Mouse (Mus musculus) heart, postnatal 4 days (tissue): ENCODE results near the gene Ryr2. TPM values are rescaled to one million over a fixed set of nuclear protein-coding genes. Genes with fewer than 3 reads are reported as not detected.
A peak's percentile ranks its signal among the peaks of the same experiment; 100 is the strongest.
"Not testable (repeated sequence)": the region's sequence is repeated elsewhere in the genome, so short reads cannot be mapped to it uniquely, and the experiment has no call there.

ENCODE experiments used
- DNase-seq: peaks from one replicate; pipeline ENCODE4 v3.0.0; 2021
- total RNA-seq, 2 experiments: library from RNA; stranded (reverse); gene quantifications; 2 replicates each; pipeline ENCODE4 v1.2.3; 2021

Ryr2 gene
- total RNA-seq, 2 experiments from 2014 or later, result 710 to 754 TPM

DNA sequence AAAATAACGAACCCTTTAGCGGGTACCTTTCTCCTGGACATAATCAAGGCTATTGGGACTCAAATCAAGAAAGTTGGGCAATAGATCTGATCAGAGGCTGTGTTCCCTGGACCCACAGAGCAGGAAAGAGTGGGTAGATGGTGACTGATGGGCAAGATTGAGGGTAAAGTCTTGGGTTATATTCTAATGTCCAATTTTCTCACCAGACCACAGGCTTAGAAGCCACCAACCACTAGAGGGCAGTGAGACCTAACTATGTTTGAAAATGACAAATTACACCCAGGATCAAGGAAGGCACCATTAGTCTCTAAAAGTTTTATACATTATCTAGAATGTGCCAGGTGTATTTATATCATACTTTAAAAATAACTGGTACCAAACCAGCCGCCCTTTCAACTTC lies 343.6 kb downstream of the Ryr2 start:
- no peak for DNase-seq

DNA sequence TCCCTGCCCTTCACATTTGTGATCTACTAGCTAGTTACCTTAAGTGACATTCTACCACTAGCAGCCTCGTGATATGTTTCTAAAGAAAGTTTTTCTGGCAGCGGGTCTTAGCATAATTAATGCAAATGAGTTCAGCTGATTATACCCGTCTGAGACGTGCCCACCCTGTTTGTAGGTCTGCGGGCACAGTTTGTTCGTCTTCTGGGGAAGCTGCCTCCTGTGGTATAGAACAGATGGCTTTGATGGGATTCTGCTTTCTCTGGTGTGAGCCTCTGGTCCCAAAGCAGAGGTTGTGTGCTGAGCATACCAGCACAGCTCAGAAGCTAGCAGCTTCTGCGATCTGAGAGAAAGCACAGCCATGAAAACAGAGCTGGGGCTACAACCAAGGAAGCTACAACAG lies 348.9 kb downstream of the Ryr2 start:
- no peak for DNase-seq

DNA sequence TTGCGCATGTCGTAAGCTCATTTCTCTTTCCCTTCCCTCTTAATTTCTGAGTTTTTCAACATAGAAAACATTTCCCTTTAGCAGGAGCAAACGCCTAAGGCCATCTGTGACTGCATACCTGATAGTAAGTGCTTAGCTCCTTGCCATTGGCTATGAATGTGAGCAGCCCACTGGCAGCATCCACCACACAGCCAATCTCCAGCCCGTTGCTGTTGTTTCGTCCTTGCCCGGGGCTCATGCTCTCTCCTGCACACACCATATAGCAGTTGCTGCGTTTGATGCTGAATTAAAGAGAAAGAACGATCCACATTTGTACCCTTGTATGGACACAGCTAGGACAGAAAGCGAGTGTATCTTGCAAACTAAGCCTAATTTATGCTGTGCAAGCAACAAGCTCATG lies 361.3 kb downstream of the Ryr2 start:
- DNase-seq, result no peak

DNA sequence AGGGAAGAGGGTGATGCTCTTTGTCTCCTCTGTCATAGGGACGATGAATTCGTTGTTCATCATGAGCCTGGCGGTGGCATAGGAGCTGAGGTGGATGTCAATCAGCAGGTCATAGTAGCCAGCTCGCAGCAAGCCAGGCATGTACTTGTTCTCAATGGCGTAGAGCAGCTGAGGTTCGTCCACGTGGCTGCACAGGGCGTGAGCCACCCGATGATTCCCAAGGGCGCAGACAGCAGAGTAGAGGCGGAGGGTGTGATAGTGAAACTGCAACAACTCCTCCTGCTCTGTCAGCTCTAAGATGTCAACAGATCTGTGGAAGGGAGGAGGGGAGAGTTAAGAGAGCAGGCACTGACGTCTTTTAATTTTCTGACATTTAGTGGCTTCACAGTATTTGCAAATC lies 368.5 kb downstream of the Ryr2 start:
- DNase-seq, result peak; percentile 29

DNA sequence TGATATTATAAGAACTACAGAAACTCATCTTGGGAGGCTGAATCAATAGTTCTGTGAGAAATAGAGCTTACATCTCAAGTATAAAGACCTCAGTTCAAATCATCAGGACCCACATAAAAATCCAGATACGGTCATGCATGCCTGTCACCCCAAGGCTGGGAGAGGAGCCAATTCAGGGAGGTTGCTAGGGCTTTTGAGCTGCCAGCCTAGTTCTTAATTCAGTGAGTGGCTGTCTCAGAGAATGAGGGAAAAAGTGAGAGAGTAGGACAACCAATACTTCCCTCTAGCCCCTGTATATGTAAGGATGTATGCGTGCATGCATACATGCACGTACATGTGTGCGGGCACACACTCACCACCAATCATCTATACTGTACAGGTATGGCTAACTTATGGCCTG lies 390.5 kb downstream of the Ryr2 start:
- no peak for DNase-seq

DNA sequence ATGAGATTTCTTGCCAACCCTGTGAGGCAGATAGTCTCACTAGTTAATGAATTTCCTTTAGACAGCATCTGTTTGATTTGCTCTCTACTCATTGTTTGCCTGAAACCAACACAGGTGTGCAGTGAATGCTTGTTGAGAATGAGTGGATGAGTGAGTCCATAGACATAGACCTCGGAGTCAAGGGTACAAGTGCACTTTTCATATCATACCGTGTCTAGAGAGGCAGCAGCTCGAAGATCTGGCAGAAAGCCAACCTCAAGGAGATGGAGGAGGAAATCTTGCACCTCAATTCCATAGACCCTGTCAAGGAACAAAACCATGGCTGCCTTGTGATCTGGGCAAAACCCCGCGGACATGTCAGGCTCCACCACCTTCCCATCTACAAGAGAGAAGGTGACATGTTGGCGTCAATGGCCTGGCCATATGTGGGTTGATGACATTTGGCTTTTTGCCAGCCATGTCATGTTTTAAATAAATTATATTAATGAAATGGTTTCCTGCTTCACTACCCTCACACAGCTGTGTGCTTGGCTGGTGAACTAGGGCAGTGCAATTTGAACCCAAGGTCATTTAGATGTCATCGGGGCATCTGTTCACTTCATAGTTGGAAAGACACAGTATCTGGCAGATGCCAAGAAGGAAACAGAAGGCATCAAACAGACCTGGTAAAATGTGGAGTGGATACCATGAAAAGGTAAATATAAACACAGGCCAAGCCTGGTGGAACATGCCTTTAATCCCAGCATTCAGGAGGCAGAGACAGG lies 396.9 kb downstream of the Ryr2 start:
- peak; percentile 8 for DNase-seq

DNA sequence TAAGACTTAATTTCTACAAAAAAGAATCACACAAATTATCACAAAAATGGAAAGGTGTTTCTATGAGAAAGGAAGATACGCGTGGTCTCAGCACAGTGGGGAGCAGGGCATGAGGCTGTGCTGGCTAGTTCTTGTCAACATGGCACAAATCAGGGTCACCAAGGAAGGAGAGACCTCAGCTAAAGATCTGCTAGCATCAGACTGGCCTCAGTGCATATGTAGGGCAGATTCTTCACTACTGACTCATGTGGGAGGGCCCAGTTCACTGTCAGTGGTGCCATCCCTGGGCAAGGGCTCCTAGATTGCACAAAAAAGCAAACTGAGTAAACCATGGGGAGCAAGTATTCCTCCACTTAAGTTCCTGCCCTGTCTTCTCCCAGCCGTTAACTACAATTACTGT lies 405.0 kb downstream of the Ryr2 start:
- no peak for DNase-seq

DNA sequence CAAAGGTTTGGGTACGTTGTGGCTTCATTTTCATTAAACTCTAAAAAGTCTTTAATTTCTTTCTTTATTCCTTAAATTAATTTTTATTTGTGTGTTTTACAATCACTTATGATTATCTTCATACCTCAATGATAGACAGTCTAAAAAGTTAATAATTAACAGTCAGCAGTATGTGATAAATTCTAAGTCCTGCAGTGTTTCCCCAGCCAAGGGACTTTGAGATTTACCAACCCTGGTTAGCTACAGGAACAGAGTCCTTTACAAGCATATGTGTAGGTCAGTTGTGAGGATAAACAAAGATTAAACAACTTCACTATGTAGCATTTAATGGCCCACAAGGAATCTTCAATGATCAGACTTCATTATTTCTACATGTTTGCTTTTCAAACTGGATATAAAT lies 410.2 kb downstream of the Ryr2 start:
- no peak for DNase-seq

DNA sequence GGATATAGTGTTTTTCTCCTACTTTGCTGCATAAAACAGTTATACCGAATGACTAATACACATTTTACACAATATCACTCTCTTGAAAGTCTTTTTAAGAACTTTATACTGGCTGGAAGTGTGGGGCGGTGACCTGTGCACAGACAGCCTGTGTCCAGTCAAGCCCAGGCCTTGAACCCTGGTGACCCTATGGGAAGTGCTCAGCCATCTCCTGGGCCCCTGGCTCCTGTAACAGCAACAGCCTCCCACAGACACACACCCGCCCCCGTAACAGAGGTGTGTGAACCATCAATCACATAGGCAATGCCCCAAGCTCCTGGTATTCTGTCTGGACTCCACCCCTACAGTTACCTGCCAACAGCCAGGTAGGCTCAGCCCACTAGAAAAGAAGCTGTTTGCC lies 424.9 kb downstream of the Ryr2 start:
- DNase-seq, result no peak

DNA sequence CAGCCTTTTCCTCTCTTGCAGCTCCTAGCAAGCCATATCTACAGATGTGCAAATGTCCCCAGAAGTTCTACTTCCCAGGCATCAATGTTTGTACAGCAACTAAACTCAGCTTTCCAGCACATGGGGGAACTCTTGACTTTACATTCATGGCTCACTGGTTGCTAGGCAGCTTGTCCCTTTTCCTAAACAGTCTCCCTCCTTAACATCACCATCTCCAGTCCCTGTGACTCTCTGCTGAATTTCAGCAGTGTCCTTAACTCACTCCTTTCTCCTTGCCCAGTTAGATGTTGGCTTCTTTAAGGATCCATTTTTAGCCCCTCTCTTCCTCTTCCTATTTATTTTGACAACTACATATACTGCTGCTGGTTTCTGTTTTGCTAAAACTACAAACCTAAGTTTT lies 443.9 kb downstream of the Ryr2 start:
- no peak for DNase-seq

DNA sequence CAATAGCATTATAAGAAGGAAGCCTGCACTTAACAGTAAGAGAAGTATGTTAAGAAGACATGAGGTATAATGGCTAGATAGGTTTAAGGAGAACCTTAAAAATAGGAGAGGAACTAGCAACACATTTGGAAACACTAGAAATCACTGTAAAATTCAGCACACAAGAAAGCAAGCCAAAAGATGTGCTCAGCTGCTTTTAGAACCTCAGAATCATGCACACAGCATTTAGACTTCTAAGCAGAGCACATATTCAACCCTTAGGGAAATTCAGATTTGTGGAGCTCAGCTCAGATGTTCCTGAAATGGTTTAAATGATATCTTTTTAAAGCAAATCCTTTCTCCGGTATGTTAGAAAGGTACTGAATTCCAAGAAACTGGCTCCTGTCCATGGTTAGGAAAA lies 461.9 kb downstream of the Ryr2 start:
- DNase-seq, result no peak

DNA sequence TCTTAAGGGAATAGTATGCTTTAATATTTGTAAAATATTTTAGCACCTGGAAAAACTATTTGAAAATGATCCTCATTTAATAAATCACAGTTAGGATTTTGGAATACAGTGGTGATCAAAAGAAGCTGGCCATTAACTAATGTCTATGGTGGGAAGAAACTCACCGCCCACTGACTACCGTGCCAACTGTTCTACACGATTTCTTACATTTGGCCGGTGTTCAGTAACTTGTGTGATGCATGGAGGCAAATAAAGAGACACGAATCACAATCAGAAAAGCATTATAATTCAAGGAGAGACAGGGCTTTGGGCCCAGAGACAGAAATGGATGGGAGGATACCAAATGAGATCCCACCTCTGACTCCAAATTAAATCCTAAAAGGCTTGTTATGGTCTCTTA lies 470.4 kb downstream of the Ryr2 start:
- DNase-seq, result no peak

DNA sequence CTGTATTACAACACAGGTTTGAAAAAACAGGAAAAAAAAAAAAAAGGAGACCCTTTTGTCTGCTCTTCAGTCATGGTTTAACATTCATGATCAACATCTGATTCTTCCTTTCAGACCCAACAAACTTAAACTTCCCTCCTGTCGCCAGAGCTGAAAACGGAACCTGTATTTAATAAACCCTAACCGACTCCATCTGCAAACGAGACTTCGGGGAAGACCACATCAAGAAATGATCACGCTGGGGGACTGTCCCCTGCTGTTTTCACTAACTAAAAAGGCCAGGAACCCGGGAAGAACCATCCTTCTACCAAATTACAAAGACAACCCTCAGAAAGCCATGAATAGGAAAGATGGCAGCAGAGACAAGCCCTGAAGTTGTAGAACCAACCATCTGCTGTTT lies 482.2 kb downstream of the Ryr2 start:
- DNase-seq, result no peak

DNA sequence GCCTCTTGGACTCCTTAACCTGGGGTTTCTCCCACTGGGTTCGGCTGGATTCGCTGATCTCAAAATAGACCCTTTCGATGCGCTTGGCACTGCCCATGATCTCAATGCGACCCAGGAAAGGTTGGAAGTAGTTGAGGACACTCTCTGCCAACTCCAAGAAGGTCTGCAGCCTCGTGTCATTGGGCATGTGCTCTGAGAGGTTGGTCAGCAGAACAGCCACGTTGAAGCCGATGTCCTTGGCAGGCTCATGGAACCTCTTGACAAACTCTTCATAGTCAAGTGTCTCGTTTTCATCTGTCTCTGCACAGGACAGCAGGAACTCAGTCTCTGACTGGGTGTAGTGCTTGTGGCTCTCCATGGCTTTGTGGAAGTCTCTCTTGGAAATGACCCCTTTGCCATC lies 511.3 kb downstream of the Ryr2 start:
- DNase-seq, result no peak

DNA sequence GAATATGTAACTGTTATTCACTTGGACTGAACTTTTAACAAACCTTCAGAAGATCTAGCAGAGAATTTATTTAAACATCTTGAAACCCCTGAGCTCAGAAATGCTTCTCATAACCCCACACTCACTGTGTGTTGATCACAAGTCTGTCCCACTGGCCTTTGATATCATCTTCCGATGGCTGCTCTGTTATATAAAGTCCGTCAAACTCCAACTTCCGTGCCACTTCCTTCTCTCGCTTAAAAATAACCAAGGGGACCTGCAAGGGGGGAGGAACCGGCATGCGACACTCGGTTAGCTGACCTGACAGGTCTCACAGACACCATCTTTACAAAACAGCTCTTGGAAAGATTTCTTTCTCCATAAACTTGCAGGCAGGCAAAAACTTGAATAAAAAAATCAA lies 521.5 kb downstream of the Ryr2 start:
- DNase-seq, result no peak

DNA sequence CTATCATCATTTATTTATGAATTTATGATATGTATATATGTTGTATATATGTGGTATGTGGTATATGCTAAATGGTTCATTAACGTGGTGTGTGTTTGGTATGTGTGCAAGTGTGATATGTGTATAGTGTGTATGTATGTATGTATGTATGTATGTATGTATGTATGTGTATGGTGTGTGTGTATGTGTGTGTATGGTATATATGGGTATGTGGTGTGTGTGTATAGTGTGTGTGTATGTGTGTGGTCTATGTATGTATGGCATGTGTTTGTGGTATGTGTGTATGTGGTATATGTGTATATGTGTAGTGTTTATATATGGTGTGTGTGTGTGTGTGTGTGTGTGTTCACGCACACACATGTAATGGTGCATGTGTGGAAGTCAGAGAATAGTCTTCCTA lies 534.2 kb downstream of the Ryr2 start:
- no peak for DNase-seq

DNA sequence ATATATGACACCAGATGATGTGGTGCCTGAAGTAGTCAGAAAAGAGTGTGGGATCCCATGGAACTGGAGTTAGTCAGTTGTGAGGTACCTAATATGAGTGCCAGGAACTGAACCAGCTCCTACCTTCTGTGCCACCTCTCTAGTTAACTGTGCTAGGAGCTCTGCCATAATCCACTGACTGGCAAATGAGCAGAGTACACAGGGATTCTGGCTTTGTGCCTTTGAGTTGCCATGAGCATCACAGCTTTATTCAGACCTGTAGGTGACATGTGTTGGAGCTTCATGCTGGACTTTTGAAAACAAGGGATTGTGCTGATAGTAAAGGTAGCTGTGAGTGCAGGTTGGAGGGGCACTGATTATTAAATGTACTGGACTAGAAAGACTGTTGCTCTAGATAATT lies 539.4 kb downstream of the Ryr2 start:
- DNase-seq, result no peak

DNA sequence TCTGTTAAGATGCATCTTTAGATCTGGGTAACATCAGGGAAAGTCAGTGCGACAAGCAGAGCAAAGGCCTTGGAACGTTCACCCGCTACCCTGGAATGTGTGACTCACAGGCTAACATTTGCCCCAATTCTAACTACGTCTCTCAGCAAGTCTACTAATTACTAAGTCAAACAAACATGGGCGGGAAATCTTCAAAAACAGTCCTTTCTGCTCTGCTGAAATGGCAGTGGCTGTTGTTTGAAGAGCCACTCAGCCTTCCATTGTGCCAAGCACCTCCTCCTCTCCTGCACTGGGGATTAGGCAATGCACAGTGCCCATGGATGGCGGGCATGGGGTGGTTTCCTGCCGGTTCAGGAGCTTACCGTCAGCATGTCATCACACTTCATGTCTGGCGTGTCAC lies 540.3 kb downstream of the Ryr2 start:
- no peak for DNase-seq

DNA sequence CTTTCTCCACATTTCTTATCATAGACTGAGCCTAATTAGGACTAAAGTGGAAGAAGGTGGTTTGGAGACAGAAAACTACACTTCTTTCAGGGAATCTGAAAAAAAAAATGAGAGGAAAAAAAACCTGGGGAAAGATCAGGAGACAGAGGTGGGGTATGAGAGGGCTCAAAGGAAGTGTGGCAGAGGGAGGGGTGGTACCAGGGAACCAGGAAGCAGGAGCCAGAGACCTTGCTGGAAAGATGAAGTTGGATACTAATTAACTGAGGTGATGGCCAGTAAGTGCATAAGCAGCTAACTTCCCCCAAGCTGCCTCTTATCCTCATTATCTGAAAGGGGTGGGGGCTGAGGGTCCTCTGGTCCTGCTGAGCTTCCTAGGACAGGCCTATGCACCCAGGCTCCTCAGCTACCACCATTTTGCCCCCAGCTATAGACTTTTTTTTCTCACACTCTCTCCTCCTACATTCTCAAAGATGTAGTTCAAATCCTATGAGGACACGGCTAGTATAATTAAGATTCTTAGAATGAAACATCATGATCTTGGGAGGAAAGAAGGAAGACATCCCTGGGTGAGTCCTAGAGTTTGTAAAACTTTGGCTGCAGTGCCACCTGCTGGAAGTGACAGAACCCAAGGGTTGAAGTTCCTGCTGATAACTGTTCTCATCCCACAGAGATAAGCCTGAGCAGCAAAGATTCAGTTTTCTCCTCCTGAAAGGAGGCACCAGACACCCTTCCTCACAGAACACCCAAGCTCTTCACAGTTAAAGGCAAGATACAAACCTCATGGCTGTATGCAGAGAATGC lies 543.3 kb downstream of the Ryr2 start:
- peak; percentile 79 for DNase-seq

DNA sequence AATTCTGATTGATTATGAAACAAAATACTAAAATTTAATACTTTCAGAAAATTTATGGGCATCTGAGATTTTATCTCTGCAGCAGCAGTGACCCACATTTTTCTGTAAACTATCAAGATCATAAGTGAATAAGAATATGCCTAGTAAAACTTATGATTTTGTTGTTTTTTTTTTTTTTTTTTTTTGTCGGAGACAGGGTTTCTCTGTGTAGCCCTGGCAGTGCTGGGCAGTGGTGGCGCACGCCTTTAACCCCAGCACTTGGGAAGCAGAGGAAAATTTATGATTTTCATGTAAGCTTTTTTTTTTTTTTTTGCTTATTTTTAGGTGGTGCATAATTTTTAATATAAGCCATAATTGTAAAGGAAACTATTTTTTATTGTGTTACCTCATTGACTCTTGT lies 557.1 kb downstream of the Ryr2 start:
- no peak for DNase-seq

DNA sequence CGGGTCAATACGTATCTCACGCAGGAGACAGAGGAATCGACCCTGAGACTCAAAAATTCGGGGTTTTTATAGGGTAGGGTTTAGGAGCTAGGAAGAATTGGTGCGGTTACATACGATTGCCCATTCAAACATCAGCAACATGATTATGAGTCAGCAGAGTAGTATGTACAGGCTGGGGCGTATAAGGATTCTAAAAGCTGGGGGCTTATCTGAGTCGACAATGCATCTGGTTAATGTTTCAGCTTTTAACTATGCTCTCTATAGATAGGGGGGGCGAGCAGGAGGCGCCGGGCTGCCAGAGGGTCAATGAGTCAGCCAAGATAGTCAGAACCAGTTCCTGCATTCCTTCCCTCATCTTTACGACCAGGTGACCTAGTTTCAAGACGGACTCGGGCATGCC lies 557.6 kb downstream of the Ryr2 start:
- DNase-seq, result not testable (repeated sequence)

DNA sequence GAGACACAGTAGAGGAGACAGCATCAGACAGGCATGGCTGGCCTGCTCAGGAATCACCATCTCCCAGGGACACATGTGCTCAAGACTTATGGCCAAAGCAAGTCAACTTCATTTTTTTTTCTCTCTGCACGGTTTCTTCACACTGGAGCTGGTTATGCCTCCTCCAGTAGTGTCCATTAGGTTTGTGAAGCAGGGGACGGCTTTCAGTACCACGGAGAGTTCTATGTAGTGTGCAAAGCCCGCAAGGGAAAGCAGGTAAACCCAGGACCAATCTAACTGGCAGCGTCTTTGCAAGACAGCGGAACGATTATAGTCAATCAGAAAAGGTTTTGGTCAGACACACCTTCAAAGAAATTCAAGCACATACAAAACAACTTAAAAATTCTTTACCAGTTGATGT lies 560.9 kb downstream of the Ryr2 start:
- peak; percentile 30 for DNase-seq

DNA sequence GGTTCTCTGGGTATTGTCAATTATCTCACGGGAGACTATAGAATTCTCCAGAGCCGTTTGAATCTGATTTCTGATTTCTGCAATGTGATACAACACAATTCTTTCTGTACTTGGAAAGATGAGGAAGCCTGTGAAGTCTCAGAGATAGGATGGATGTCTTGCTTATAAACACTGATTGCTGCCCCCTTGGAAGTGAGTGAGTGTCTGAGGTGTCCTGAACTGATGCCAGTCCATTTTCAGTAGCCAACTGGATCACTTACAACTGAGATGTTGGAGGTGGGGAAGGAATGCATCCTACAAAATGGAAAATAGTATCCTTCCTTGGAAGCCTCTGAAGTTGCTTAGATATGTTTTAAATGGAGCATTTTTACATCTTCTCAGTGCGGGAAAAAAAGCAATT lies 564.2 kb downstream of the Ryr2 start:
- DNase-seq, result no peak

DNA sequence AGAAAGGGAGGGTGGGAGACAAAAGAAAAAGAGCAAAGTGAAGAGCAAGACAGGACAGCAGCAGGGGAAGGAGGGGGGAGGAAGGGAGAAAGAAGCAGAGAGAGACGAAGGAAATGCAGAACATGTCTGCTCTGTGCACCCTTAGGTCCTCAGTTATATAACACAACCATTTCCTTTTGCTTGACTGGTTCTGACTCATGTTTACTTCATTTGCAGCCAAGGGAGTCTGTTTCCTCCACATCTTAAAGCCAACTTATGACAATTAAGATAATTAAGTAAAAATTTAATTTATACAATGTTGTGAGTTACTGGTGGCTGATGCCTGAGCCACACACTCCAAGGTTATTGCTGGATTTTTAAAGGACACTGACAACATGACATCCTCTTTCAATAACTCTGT lies 569.9 kb downstream of the Ryr2 start:
- DNase-seq, result no peak
